Mouse (Mus musculus) retina, embryonic 14.5 days (tissue): Measurements from ENCODE around the gene Tmem132b.

ENCODE experiments used
- DNase-seq: peaks from one replicate; pipeline ENCODE4 v3.0.0-alpha.2; 2015; ENCODE audit warnings: low spot score

The Tmem132b gene

DNA sequence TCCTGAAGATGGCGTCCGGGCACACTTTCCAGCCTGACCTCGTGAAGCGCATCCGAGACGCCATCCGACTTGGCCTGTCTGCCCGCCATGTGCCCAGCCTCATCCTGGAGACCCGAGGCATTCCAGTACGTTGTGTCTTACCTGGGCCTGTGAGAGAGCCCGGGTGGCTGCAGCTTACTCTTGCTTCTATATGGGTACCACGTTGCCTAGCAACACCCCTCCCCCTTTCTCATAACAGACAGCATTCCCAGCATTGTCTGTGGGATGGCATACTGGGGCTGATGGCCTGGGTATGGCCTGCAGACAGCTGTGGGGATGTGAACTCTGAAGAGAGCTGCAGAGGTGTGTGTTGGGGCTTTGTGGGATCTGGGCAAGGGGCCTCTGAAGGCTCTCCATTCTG is 16.6 kb upstream of the Tmem132b start:
- DNase-seq, result no peak

DNA sequence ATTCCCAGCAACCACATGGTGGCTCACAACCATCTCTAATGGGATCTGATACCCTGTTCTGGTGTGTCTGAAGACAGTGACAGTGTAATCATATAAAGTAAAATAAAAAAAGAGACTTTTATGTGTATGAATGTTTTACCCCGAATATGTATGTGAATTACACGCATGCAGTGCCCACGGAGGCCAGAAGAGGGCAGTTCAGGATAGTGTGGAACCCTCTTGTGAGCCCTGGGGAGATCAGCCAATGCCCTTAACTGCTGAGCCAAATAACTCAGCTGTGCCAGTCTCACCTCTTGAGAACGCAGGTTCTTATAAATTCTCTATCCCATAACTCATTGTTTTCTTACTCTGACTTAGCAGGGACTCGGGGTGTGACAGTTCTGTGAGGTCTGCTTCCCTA is 12.9 kb upstream of the Tmem132b start:
- peak; percentile 37 for DNase-seq

DNA sequence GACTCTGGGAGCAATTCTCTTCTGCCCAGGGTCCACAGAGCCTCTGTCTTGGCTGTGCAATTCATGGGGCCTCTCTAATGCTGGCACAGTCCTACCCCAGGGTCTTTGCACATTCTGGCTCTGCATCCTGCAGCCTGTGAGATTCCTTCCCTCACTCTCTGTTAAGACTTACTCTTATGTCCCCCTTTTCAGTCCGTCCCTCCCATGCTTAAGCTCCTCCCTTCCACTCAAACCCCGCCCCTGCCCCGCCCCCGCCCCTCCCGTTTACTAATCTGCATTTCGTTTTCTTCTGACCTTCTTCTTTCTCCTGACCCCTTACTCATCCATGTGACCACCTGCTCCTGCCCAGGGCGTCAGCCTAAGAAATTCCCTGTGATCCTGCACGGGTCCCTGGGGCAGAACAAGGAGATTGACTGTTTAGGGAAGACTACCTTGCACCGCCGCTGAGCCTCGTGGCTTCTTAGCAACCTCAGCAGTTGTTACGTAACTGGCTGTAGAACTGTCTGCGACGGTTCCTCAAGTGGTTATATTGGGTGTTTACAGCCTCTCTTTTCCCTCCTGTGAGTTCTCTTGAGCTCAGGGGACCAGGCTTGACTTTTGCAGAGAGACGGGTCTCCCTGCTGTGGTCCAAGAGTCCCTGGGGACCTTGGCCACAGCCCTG is 10.5 kb upstream of the Tmem132b start:
- no peak for DNase-seq

- DNase-seq, result no peak
Measured at GRCm38 (mm10) chr5:125523361-125523760, 8.2 kb upstream of the Tmem132b start.

DNA sequence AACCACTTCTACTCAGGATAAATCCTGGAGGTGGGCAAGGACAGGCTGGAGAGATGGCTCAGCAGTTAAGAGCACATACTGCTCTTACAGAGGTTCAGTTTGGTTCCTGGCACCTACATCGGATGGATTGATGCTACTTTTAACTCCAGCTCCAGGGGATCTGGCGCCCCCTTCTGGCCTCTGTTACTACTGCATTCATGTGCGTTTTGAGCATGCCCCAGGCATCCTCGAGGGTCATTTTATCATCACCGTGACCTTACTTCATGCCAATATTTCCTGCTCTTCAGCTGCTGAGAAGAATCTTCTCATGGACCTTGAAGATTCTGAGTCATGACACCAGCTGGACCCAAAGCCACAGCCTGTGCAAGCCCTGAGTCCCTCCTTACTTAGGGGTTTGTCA is 6.1 kb upstream of the Tmem132b start:
- no peak for DNase-seq

GRCm38 (mm10) chr5:125526464-125526863 is 5.1 kb upstream of the Tmem132b start:
- no peak for DNase-seq

GRCm38 (mm10) chr5:125529109-125529508 is 2.5 kb upstream of the Tmem132b start:
- DNase-seq, result peak; percentile 90

DNA sequence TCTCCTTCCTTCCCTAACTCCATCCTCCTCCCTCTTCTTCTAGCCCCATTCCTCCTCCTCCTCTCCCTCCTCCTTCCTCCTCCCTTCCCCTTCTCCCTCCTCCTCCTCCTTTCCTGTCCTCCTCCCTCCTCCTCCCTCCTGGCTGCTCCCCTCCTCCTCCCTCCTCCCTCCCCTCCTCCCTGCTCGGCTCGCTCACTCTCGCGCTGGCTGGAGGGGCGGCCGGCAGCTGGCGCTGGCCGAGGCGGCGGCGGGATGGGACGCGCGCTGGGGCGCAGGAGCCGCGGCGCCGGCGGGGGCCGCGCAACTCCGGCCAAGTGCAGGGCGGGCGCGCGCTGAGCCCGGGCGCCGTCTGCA is 594 bp downstream of the Tmem132b start:
- peak; percentile 72 for DNase-seq

- no peak for DNase-seq
Measured at GRCm38 (mm10) chr5:125532545-125533224, 1.1 kb downstream of the Tmem132b start.

- no peak for DNase-seq
Measured at GRCm38 (mm10) chr5:125533225-125533900, 1.8 kb downstream of the Tmem132b start.

DNA sequence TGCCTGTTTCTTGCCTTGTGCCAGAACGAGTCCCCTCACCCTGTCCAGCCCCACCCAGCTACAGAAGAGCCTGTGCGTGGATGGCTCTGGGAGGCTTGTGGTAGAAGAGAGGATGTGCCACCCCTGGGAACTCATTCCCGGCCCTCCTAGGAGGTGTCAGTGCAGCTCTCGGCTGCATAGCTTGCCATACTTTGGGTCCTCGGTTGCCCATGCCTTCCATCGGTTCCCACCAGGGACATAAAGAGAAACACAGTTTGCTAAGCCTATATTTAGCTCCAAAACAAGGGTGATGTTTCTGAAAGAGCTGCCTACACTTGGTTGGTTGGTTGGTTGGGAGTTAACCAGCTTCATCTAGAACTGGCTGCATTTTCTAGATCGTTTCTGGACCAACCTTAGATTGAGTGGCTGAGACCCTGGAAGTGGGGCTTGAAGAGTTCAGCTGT is 2.6 kb downstream of the Tmem132b start:
- no peak for DNase-seq

GRCm38 (mm10) chr5:125534611-125535324 is 3.2 kb downstream of the Tmem132b start:
- no peak for DNase-seq

GRCm38 (mm10) chr5:125545090-125545489 is 13.5 kb downstream of the Tmem132b start:
- no peak for DNase-seq

- no peak for DNase-seq
Measured at GRCm38 (mm10) chr5:125546293-125546692, 14.7 kb downstream of the Tmem132b start.

- DNase-seq, result no peak
Measured at GRCm38 (mm10) chr5:125549750-125550489, 18.3 kb downstream of the Tmem132b start.

GRCm38 (mm10) chr5:125555732-125556131 is 24.2 kb downstream of the Tmem132b start:
- DNase-seq, result no peak

GRCm38 (mm10) chr5:125563492-125563891 is 31.9 kb downstream of the Tmem132b start:
- no peak for DNase-seq

GRCm38 (mm10) chr5:125565725-125566124 is 34.2 kb downstream of the Tmem132b start:
- no peak for DNase-seq

DNA sequence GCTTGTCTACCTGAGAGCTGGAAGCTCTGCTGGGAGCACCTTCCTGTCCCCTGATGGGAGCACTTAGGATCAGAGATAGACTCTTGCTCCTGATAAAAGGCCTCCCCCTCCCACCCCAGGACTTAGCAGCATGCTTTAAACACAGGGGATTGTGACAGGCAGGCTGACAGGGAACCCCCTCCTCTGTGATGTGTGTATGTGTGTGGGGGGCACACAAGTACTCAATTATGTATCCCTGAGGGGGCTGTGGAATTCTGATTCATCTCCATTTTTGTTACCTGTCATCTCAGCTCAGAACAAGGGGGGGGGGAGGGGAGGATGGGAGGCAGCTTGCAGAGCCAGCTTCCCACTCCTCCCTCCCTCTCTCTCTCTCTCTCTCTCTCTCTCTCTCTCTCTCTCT is 36.9 kb downstream of the Tmem132b start:
- no peak for DNase-seq

DNA sequence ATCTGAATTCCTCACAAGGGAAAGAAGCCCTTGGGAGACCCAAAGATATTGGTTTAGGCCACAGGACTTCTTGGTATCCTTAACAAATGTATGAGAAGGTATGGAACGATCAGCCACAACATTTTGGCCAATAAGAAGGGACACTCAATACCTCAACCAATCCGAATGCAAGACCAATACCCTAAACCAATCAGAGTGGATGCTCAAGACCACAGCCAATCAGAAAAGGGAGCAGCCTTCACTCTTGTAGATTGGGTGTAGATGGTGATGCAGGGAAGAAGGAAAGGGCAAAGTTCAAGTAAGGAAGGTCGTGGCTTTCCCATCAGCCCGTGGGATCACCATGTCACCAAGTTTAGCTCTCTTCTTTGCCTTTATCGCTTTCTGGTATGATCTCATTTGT is 40.4 kb downstream of the Tmem132b start:
- DNase-seq, result no peak

GRCm38 (mm10) chr5:125574886-125575285 is 43.3 kb downstream of the Tmem132b start:
- peak; percentile 47 for DNase-seq

GRCm38 (mm10) chr5:125575866-125576265 is 44.3 kb downstream of the Tmem132b start:
- DNase-seq, result no peak
